Mouse (Mus musculus) stomach, postnatal 0 days (tissue): ENCODE measurements around the gene Ankle2. TPM values are rescaled to one million over a fixed set of nuclear protein-coding genes. Genes with fewer than 3 reads are reported as not detected.

Source experiments
- ATAC-seq: fragments of 200-750 bp; cut with Nextera tagmentation; 2 replicates; pipeline ENCODE4 v1.8.0; 2017; ENCODE audit not compliant: low FRiP score, low TSS enrichment
- DNase-seq: peaks from one replicate; pipeline ENCODE4 v3.0.0-alpha.2; 2016; ENCODE audit warnings: low spot score
- H3K27ac ChIP-seq: fragments of 300-500 bp; sonication (generic); replicated peaks from 2 replicates; pipeline ENCODE4 v1.5.1; 2014; ENCODE audit warnings: mild to moderate bottlenecking, control low read depth
- H3K27me3 ChIP-seq: fragments of 300-500 bp; sonication (generic); 2 replicates; pipeline ENCODE4 v1.6.1; 2014; ENCODE audit warnings: low read length; ENCODE audit not compliant: control insufficient read depth, insufficient read depth
- H3K36me3 ChIP-seq: fragments of 300-500 bp; sonication (generic); 2 replicates; pipeline ENCODE4 v1.6.1; 2014; ENCODE audit warnings: low read length, mixed read lengths; ENCODE audit not compliant: control insufficient read depth, insufficient read depth
- H3K4me1 ChIP-seq: fragments of 300-500 bp; sonication (generic); replicated peaks from 2 replicates; pipeline ENCODE4 v1.6.1; 2014; ENCODE audit warnings: antibody characterized with exemption; ENCODE audit not compliant: control insufficient read depth, insufficient read depth
- H3K4me2 ChIP-seq: fragments of 300-500 bp; sonication (generic); replicated peaks from 2 replicates; pipeline ENCODE4 v1.6.1; 2014; ENCODE audit warnings: low read depth, mild to moderate bottlenecking, control low read depth, moderate library complexity
- H3K4me3 ChIP-seq: fragments of 300-500 bp; sonication (generic); 2 replicates; pipeline ENCODE4 v1.5.1; 2014; ENCODE audit warnings: low read depth, low read length, control low read depth
- H3K9ac ChIP-seq: fragments of 300-500 bp; sonication (generic); 2 replicates; pipeline ENCODE4 v1.6.1; 2014; ENCODE audit warnings: mild to moderate bottlenecking, low read length, control low read depth, mixed read lengths
- H3K9me3 ChIP-seq: fragments of 300-500 bp; sonication (generic); 2 replicates; pipeline ENCODE4 v1.6.1; 2016; ENCODE audit warnings: low read length; ENCODE audit not compliant: control insufficient read depth
- CTCF ChIP-seq: IDR thresholded peaks from 2 replicates; pipeline ENCODE4 v1.5.1; 2016; ENCODE audit warnings: antibody characterized with exemption, low read depth, mild to moderate bottlenecking, moderate library complexity
- EP300 ChIP-seq: optimal IDR thresholded peaks from 2 replicates; pipeline ENCODE3; 2016; ENCODE audit warnings: antibody characterized with exemption
- WGBS: fragments of 180-500 bp; shearing (Covaris S2); extraction: QIAGEN DNeasy Blood & Tissue Kit; methylation state at CpG from one replicate; pipeline ENCODE4 v1.1.7; 2014; 5-methylcytosine and 5-hydroxymethylcytosine counted together
- polyA plus RNA-seq: library from polyadenylated mRNA; unstranded; fragments of >200 nt; fragmentation: Nextera tagmentation; extraction: Ambion mirVana; gene quantifications from 2 replicates; pipeline ENCODE4 v1.2.1, GENCODE M21; 2015

Ankle2 gene
- polyA plus RNA-seq, 1 experiment from 2014 or later, result 11.2 TPM

GRCm38 (mm10) chr5:110300591-110300990 lies 69.8 kb downstream of the Ankle2 start:
- ATAC-seq (no peak), DNase-seq (no peak)
- Histone ChIP-seq H3K4me3 (no peak overlapping the region), H3K9me3 (no peaks in the 10 kb centered on the region), H3K4me1 (no peaks in the 10 kb centered on the region), H3K36me3 (0 out of 2 replicates have a peak, but pooled peaks cover 3% of the 10 kb centered on the region), H3K4me2 (no peak overlapping the region), H3K9ac (no peak overlapping the region), H3K27me3 (no peaks in the 10 kb centered on the region), H3K27ac (no peak overlapping the region)
- TF ChIP-seq CTCF (no peak), EP300 (no peak)
- WGBS, result 91% methylated on average over 2 of the region's 2 CpGs

Other genes starting within 250 kb of the Ankle2 start
- gene Zfp932, start 234.5 kb upstream of the Ankle2 start, polyA plus RNA-seq, result 20.1 and 20.3 TPM in 2 replicates
- 1.6 and 1.7 TPM in 2 replicates for gene Gm17655, start 158.5 kb upstream of the Ankle2 start, polyA plus RNA-seq
- gene Gm35315, start 136.6 kb upstream of the Ankle2 start, polyA plus RNA-seq, result 0.41 and 0.45 TPM in 2 replicates
- 12.5 and 12.8 TPM in 2 replicates for gene Plcxd1, start 131.0 kb upstream of the Ankle2 start, polyA plus RNA-seq
- 17.0 and 20.2 TPM in 2 replicates for gene Gtpbp6, start 122.8 kb upstream of the Ankle2 start, polyA plus RNA-seq
- 1.6 and 2.0 TPM in 2 replicates for gene Zfp605, start 120.9 kb upstream of the Ankle2 start, polyA plus RNA-seq
- 24.2 and 25.2 TPM in 2 replicates for gene Chfr, start 95.2 kb upstream of the Ankle2 start, polyA plus RNA-seq
- gene Golga3, start 54.3 kb upstream of the Ankle2 start, polyA plus RNA-seq, result 6.4 and 8.3 TPM in 2 replicates
- 31.4 and 31.8 TPM in 2 replicates for gene Pgam5, start 38.9 kb downstream of the Ankle2 start, polyA plus RNA-seq
- 3.8 and 6.1 TPM in 2 replicates for gene Pxmp2, start 55.2 kb downstream of the Ankle2 start, polyA plus RNA-seq
- gene Pole, start 55.3 kb downstream of the Ankle2 start, polyA plus RNA-seq, result 4.1 and 4.7 TPM in 2 replicates
- 0.36 and 0.42 TPM in 2 replicates for gene P2rx2, start 112.2 kb downstream of the Ankle2 start, polyA plus RNA-seq
- gene Lrcol1, start 113.7 kb downstream of the Ankle2 start, polyA plus RNA-seq, result not detected in 2 replicates
- gene Fbrsl1, start 217.5 kb downstream of the Ankle2 start, polyA plus RNA-seq, result 6.2 and 6.4 TPM in 2 replicates